Mouse (Mus musculus): ENCODE results near the gene Cers2.

DNA sequence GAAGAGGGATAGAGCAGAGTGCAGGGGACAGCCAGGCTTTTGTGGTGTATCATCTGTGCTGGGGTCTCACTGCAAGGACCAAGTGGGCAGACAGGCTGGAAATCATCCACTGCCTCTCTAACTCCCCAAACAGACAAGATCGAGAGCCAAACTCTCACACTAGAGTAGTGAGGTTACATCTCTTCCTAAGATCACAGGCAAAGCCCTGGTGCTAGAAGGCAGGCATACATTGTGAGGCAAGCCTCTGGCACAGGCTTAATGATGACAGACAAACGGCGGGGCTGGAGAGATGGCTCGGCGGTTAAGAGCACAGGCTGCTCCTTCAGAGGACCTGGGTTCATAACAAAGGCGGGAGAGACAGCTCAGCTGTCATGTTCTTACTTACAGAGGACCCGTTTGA is 1.1 kb upstream of the Cers2 start:
- TF ChIP-seq POLR2A (IDR thresholded peaks at IDR 0.05; ENCODE audit: borderline replicate concordance, extremely low read depth, insufficient read depth, insufficient read length, poor library complexity, severe bottlenecking) (no peak), CTCF (IDR thresholded peaks at IDR 0.05; ENCODE audit: borderline replicate concordance, extremely low read depth, insufficient read depth, insufficient read length) (no peak)
